Mouse (Mus musculus) ES-Bruce4 (cell line): ENCODE measurements around the gene Agpat4. TPM values are rescaled to one million over a fixed set of nuclear protein-coding genes. Genes with fewer than 3 reads are reported as not detected.

Source experiments
- H3K27ac ChIP-seq: 2 replicates; pipeline ENCODE4 v1.5.1; 2012; ENCODE audit warnings: low read length, inconsistent platforms; ENCODE audit not compliant: insufficient read depth
- H3K27me3 ChIP-seq: 2 replicates; pipeline ENCODE4 v1.6.1; 2012; ENCODE audit warnings: mild to moderate bottlenecking, low read length, inconsistent platforms; ENCODE audit not compliant: control insufficient read depth, poor library complexity, insufficient read depth, severe bottlenecking
- H3K36me3 ChIP-seq: 2 replicates; pipeline ENCODE4 v1.6.1; 2012; ENCODE audit warnings: inconsistent platforms, mild to moderate bottlenecking, low read length, moderate library complexity; ENCODE audit not compliant: control insufficient read depth, poor library complexity, insufficient read depth, severe bottlenecking
- H3K4me1 ChIP-seq: one replicate; pipeline ENCODE4 v1.8.1; 2011; ENCODE audit warnings: low read length; ENCODE audit not compliant: control insufficient read depth, insufficient read depth
- H3K4me3 ChIP-seq: 2 replicates; pipeline ENCODE4 v1.5.1; 2011; ENCODE audit warnings: low read depth, mild to moderate bottlenecking, low read length
- H3K9ac ChIP-seq: 2 replicates; pipeline ENCODE4 v1.6.1; 2012; ENCODE audit warnings: low read depth, mild to moderate bottlenecking, inconsistent platforms; ENCODE audit not compliant: poor library complexity, severe bottlenecking
- H3K9me3 ChIP-seq: replicated peaks from 2 replicates; pipeline ENCODE4 v1.6.1; 2012; ENCODE audit warnings: mild to moderate bottlenecking, low read length, inconsistent platforms; ENCODE audit not compliant: control insufficient read depth, poor library complexity, insufficient read depth, severe bottlenecking
- CTCF ChIP-seq: IDR thresholded peaks from one replicate; pipeline ENCODE4 v1.8.1; 2011; ENCODE audit warnings: low read depth, low read length
- EP300 ChIP-seq: IDR thresholded peaks from 2 replicates; pipeline ENCODE4 v1.6.1; 2011; ENCODE audit warnings: low read depth, low read length; ENCODE audit not compliant: insufficient read depth
- POLR2A ChIP-seq: IDR thresholded peaks from one replicate; pipeline ENCODE4 v1.8.1; 2011; ENCODE audit warnings: low read length; ENCODE audit not compliant: insufficient read depth
- polyA plus RNA-seq: library from polyadenylated mRNA; stranded (reverse); fragments of >200 nt; gene quantifications from 2 replicates; pipeline ENCODE4 v1.2.4, GENCODE M21; 2011; ENCODE audit warnings: low read depth; ENCODE audit not compliant: missing spikeins, insufficient read depth, insufficient read length

The Agpat4 gene
- polyA plus RNA-seq, 1 experiment: 80.4 TPM

GRCm38 (mm10) chr17:12261376-12261775, 142.9 kb downstream of the Agpat4 start:
- Histone ChIP-seq H3K9me3 (no peaks in the 10 kb centered on the region), H3K4me3 (no peak overlapping the region), H3K27me3 (no peaks in the 10 kb centered on the region), H3K27ac (no peak overlapping the region), H3K4me1 (no peaks in the 10 kb centered on the region), H3K36me3 (peaks cover 11% of the 10 kb centered on the region), H3K9ac (no peak overlapping the region)
- TF ChIP-seq POLR2A (no peak), CTCF (no peak), EP300 (no peak)

- Histone ChIP-seq H3K36me3 (peaks cover 6% of the 10 kb centered on the region), H3K9ac (no peak overlapping the region), H3K27me3 (no peaks in the 10 kb centered on the region), H3K4me3 (no peak overlapping the region), H3K27ac (no peak overlapping the region), H3K4me1 (no peaks in the 10 kb centered on the region), H3K9me3 (no peaks in the 10 kb centered on the region)
- TF ChIP-seq POLR2A (no peak), CTCF (no peak), EP300 (no peak)
These were observed 143.4 kb downstream of the Agpat4 start for GRCm38 (mm10) chr17:12261887-12262286.

- Histone ChIP-seq H3K4me3 (no peak overlapping the region), H3K4me1 (peaks cover 2% of the 10 kb centered on the region), H3K27ac (no peak overlapping the region), H3K27me3 (no peaks in the 10 kb centered on the region), H3K9me3 (no peaks in the 10 kb centered on the region), H3K9ac (no peak overlapping the region), H3K36me3 (no peaks in the 10 kb centered on the region)
- TF ChIP-seq POLR2A (no peak), EP300 (no peak), CTCF (no peak)
These were observed 144.3 kb downstream of the Agpat4 start for GRCm38 (mm10) chr17:12262851-12263250.

GRCm38 (mm10) chr17:12263787-12264186, 145.3 kb downstream of the Agpat4 start:
- no peaks in the 10 kb centered on the region for H3K27me3 ChIP-seq
- TF ChIP-seq EP300 (no peak), POLR2A (no peak), CTCF (no peak)

GRCm38 (mm10) chr17:12264293-12264692, 145.8 kb downstream of the Agpat4 start:
- Histone ChIP-seq H3K27me3 (no peaks in the 10 kb centered on the region), H3K4me1 (peaks cover 2% of the 10 kb centered on the region), H3K9me3 (no peaks in the 10 kb centered on the region), H3K4me3 (no peak overlapping the region), H3K27ac (no peak overlapping the region), H3K36me3 (no peaks in the 10 kb centered on the region), H3K9ac (no peak overlapping the region)
- TF ChIP-seq EP300: no peak
- TF ChIP-seq CTCF: no peak
- no peak for TF ChIP-seq POLR2A

More at GRCm38 (mm10) chr17:12263787-12264186, 145.3 kb downstream of the Agpat4 start:
- peaks cover 2% of the 10 kb centered on the region for H3K4me1 ChIP-seq
- H3K9ac ChIP-seq: no peak overlapping the region
- H3K9me3 ChIP-seq: no peaks in the 10 kb centered on the region
- no peak overlapping the region for H3K27ac ChIP-seq
- H3K36me3 ChIP-seq: no peaks in the 10 kb centered on the region
- no peak overlapping the region for H3K4me3 ChIP-seq

GRCm38 (mm10) chr17:12265969-12266925, 147.7 kb downstream of the Agpat4 start:
- H3K9ac ChIP-seq: no peak overlapping the region
- no peaks in the 10 kb centered on the region for H3K27me3 ChIP-seq
- H3K36me3 ChIP-seq: peaks cover 8% of the 10 kb centered on the region
- TF ChIP-seq EP300: no peak
- TF ChIP-seq POLR2A: no peak
- TF ChIP-seq CTCF: no peak
- no peak overlapping the region for H3K27ac ChIP-seq
- H3K9me3 ChIP-seq: no peaks in the 10 kb centered on the region
- H3K4me3 ChIP-seq: no peak overlapping the region
- H3K4me1 ChIP-seq: peaks cover 2% of the 10 kb centered on the region
